Mouse (Mus musculus) neural tube, embryonic 15.5 days (tissue): ENCODE results near the gene Tbc1d22a. TPM values are rescaled to one million over a fixed set of nuclear protein-coding genes. Genes with fewer than 3 reads are reported as not detected.

ENCODE experiments used
- ATAC-seq: fragments of 200-750 bp; cut with Nextera tagmentation; 2 replicates; pipeline ENCODE4 v1.8.0; 2017; ENCODE audit warnings: mild to moderate bottlenecking, moderate TSS enrichment, moderate library complexity; ENCODE audit not compliant: low FRiP score
- H3K27ac ChIP-seq: fragments of 300-500 bp; sonication (generic); replicated peaks from 2 replicates; pipeline ENCODE4 v1.5.1; 2015; ENCODE audit warnings: mild to moderate bottlenecking, inconsistent platforms
- H3K27me3 ChIP-seq: fragments of 300-500 bp; sonication (generic); replicated peaks from 2 replicates; pipeline ENCODE4 v1.6.1; 2015; ENCODE audit warnings: inconsistent platforms
- H3K36me3 ChIP-seq: fragments of 300-500 bp; sonication (generic); 2 replicates; pipeline ENCODE4 v1.6.1; 2015; ENCODE audit warnings: inconsistent platforms
- H3K4me1 ChIP-seq: fragments of 300-500 bp; sonication (generic); 2 replicates; pipeline ENCODE4 v1.6.1; 2015; ENCODE audit warnings: inconsistent platforms
- H3K4me2 ChIP-seq: fragments of 300-500 bp; sonication (generic); 2 replicates; pipeline ENCODE4 v1.6.1; 2015; ENCODE audit warnings: inconsistent platforms, mild to moderate bottlenecking, moderate library complexity
- H3K4me3 ChIP-seq: fragments of 300-500 bp; sonication (generic); replicated peaks from 2 replicates; pipeline ENCODE4 v1.5.1; 2015; ENCODE audit warnings: mild to moderate bottlenecking, inconsistent platforms
- H3K9ac ChIP-seq: fragments of 300-500 bp; sonication (generic); replicated peaks from 2 replicates; pipeline ENCODE4 v1.6.1; 2015; ENCODE audit warnings: mild to moderate bottlenecking, inconsistent platforms
- H3K9me3 ChIP-seq: fragments of 300-500 bp; sonication (generic); replicated peaks from 2 replicates; pipeline ENCODE4 v1.6.1; 2016; ENCODE audit warnings: inconsistent platforms
- WGBS: fragments of 180-500 bp; shearing (Covaris S2); methylation state at CpG from one replicate; pipeline ENCODE4 v1.1.7; 2015; ENCODE audit warnings: mixed read lengths; 5-methylcytosine and 5-hydroxymethylcytosine counted together
- polyA plus RNA-seq: library from polyadenylated mRNA; unstranded; fragments of >200 nt; fragmentation: Nextera tagmentation; extraction: Ambion mirVana; gene quantifications from 2 replicates; pipeline ENCODE4 v1.2.1, GENCODE M21; 2015

The Tbc1d22a gene
- polyA plus RNA-seq, 1 experiment from 2014 or later: 11.0 TPM

- no peaks in the 10 kb centered on the region for H3K9me3 ChIP-seq
- no peak overlapping the region for H3K27ac ChIP-seq
- H3K4me1 ChIP-seq: peaks cover 21% of the 10 kb centered on the region
- WGBS: 53% methylated on average over 1 of the region's 1 CpGs
- H3K4me3 ChIP-seq: no peak overlapping the region
- no peak for ATAC-seq
- H3K36me3 ChIP-seq: no peaks in the 10 kb centered on the region
- no peak overlapping the region for H3K4me2 ChIP-seq
- H3K9ac ChIP-seq: no peak overlapping the region
- no peaks in the 10 kb centered on the region for H3K27me3 ChIP-seq
Measured at GRCm38 (mm10) chr15:86422858-86423257, 208.6 kb downstream of the Tbc1d22a start.

GRCm38 (mm10) chr15:86423884-86424283 is 209.6 kb downstream of the Tbc1d22a start:
- H3K4me3 ChIP-seq: no peak overlapping the region
- ATAC-seq: no peak
- H3K9ac ChIP-seq: no peak overlapping the region
- no peaks in the 10 kb centered on the region for H3K27me3 ChIP-seq
- no peaks in the 10 kb centered on the region for H3K9me3 ChIP-seq
- H3K36me3 ChIP-seq: no peaks in the 10 kb centered on the region
- no peak overlapping the region for H3K27ac ChIP-seq
- WGBS: 63% methylated on average over 2 of the region's 2 CpGs
- H3K4me1 ChIP-seq: peaks cover 12% of the 10 kb centered on the region
- no peak overlapping the region for H3K4me2 ChIP-seq

- Histone ChIP-seq H3K9me3 (no peaks in the 10 kb centered on the region), H3K27me3 (no peaks in the 10 kb centered on the region)
Measured at GRCm38 (mm10) chr15:86424971-86425370, 210.7 kb downstream of the Tbc1d22a start.

GRCm38 (mm10) chr15:86426364-86427000 is 212.2 kb downstream of the Tbc1d22a start:
- Histone ChIP-seq H3K27ac (no peak overlapping the region), H3K4me1 (no peaks in the 10 kb centered on the region), H3K9me3 (no peaks in the 10 kb centered on the region), H3K36me3 (no peaks in the 10 kb centered on the region), H3K4me2 (no peak overlapping the region), H3K9ac (no peak overlapping the region), H3K4me3 (no peak overlapping the region), H3K27me3 (no peaks in the 10 kb centered on the region)
- no peak for ATAC-seq
- 77% methylated on average over 5 of the region's 5 CpGs for WGBS

More at GRCm38 (mm10) chr15:86424971-86425370, 210.7 kb downstream of the Tbc1d22a start:
- H3K27ac ChIP-seq: no peak overlapping the region
- WGBS: 75% methylated on average over 8 of the region's 8 CpGs
- ATAC-seq: no peak
- H3K9ac ChIP-seq: no peak overlapping the region
- no peak overlapping the region for H3K4me2 ChIP-seq
- no peak overlapping the region for H3K4me3 ChIP-seq
- H3K36me3 ChIP-seq: no peaks in the 10 kb centered on the region
- 0 out of 2 replicates have a peak, but pooled peaks cover 2% of the 10 kb centered on the region for H3K4me1 ChIP-seq

GRCm38 (mm10) chr15:86427439-86427838 is 213.2 kb downstream of the Tbc1d22a start:
- Histone ChIP-seq H3K4me1 (no peaks in the 10 kb centered on the region), H3K4me2 (no peak overlapping the region), H3K27me3 (no peaks in the 10 kb centered on the region), H3K27ac (no peak overlapping the region), H3K9me3 (no peaks in the 10 kb centered on the region), H3K9ac (no peak overlapping the region), H3K36me3 (no peaks in the 10 kb centered on the region), H3K4me3 (no peak overlapping the region)
- no peak for ATAC-seq
- 83% methylated on average over 4 of the region's 4 CpGs for WGBS

GRCm38 (mm10) chr15:86428496-86428895 is 214.2 kb downstream of the Tbc1d22a start:
- no peak for ATAC-seq
- no peak overlapping the region for H3K4me2 ChIP-seq
- H3K4me1 ChIP-seq: no peaks in the 10 kb centered on the region
- H3K9me3 ChIP-seq: no peaks in the 10 kb centered on the region
- H3K9ac ChIP-seq: no peak overlapping the region
- no peaks in the 10 kb centered on the region for H3K36me3 ChIP-seq
- H3K4me3 ChIP-seq: no peak overlapping the region
- no peak overlapping the region for H3K27ac ChIP-seq
- no peaks in the 10 kb centered on the region for H3K27me3 ChIP-seq
- WGBS: 62% methylated on average over 5 of the region's 5 CpGs

- H3K27ac ChIP-seq: no peak overlapping the region
- H3K4me1 ChIP-seq: 0 out of 2 replicates have a peak, but pooled peaks cover 4% of the 10 kb centered on the region
Measured at GRCm38 (mm10) chr15:86429766-86430335, 215.6 kb downstream of the Tbc1d22a start.

GRCm38 (mm10) chr15:86431539-86432080 is 217.4 kb downstream of the Tbc1d22a start:
- Histone ChIP-seq H3K9ac (no peak overlapping the region), H3K36me3 (no peaks in the 10 kb centered on the region), H3K27ac (no peak overlapping the region), H3K27me3 (no peaks in the 10 kb centered on the region), H3K4me3 (no peak overlapping the region), H3K9me3 (no peaks in the 10 kb centered on the region), H3K4me2 (no peak overlapping the region), H3K4me1 (0 out of 2 replicates have a peak, but pooled peaks cover 4% of the 10 kb centered on the region)
- 65% methylated on average over 11 of the region's 11 CpGs for WGBS
- no peak for ATAC-seq

More at GRCm38 (mm10) chr15:86429766-86430335, 215.6 kb downstream of the Tbc1d22a start:
- Histone ChIP-seq H3K27me3 (no peaks in the 10 kb centered on the region), H3K4me3 (no peak overlapping the region), H3K9ac (no peak overlapping the region), H3K36me3 (no peaks in the 10 kb centered on the region), H3K4me2 (no peak overlapping the region), H3K9me3 (no peaks in the 10 kb centered on the region)
- 67% methylated on average over 8 of the region's 8 CpGs for WGBS
- no peak for ATAC-seq

GRCm38 (mm10) chr15:86432791-86433190 is 218.5 kb downstream of the Tbc1d22a start:
- Histone ChIP-seq H3K9ac (no peak overlapping the region), H3K27me3 (no peaks in the 10 kb centered on the region), H3K4me1 (0 out of 2 replicates have a peak, but pooled peaks cover 4% of the 10 kb centered on the region), H3K4me3 (no peak overlapping the region), H3K36me3 (no peaks in the 10 kb centered on the region), H3K4me2 (no peak overlapping the region), H3K9me3 (no peaks in the 10 kb centered on the region), H3K27ac (peak overlapping the region; percentile 18; the same call in 1 of the 2 replicates)
- no peak for ATAC-seq

GRCm38 (mm10) chr15:86433378-86433777 is 219.1 kb downstream of the Tbc1d22a start:
- Histone ChIP-seq H3K27me3 (no peaks in the 10 kb centered on the region), H3K27ac (peak overlapping the region; percentile 18; the same call in 1 of the 2 replicates), H3K4me3 (no peak overlapping the region), H3K9ac (no peak overlapping the region), H3K9me3 (no peaks in the 10 kb centered on the region), H3K4me2 (no peak overlapping the region), H3K4me1 (0 out of 2 replicates have a peak, but pooled peaks cover 4% of the 10 kb centered on the region), H3K36me3 (no peaks in the 10 kb centered on the region)
- 48% methylated on average over 8 of the region's 8 CpGs for WGBS
- no peak for ATAC-seq

- Histone ChIP-seq H3K4me1 (0 out of 2 replicates have a peak, but pooled peaks cover 4% of the 10 kb centered on the region), H3K27ac (peak overlapping the region; percentile 6; the same call in 1 of the 2 replicates), H3K9ac (no peak overlapping the region), H3K27me3 (no peaks in the 10 kb centered on the region), H3K4me2 (no peak overlapping the region), H3K9me3 (no peaks in the 10 kb centered on the region), H3K36me3 (no peaks in the 10 kb centered on the region), H3K4me3 (no peak overlapping the region)
- 77% methylated on average over 3 of the region's 3 CpGs for WGBS
- ATAC-seq: no peak
Measured at GRCm38 (mm10) chr15:86434241-86434640, 220.0 kb downstream of the Tbc1d22a start.

- H3K4me3 ChIP-seq: no peak overlapping the region
- 0 out of 2 replicates have a peak, but pooled peaks cover 4% of the 10 kb centered on the region for H3K4me1 ChIP-seq
- no peaks in the 10 kb centered on the region for H3K27me3 ChIP-seq
- H3K9me3 ChIP-seq: no peaks in the 10 kb centered on the region
- no peak overlapping the region for H3K9ac ChIP-seq
- WGBS: 91% methylated on average over 2 of the region's 2 CpGs
- H3K36me3 ChIP-seq: no peaks in the 10 kb centered on the region
- no peak for ATAC-seq
- H3K27ac ChIP-seq: no peak overlapping the region
- no peak overlapping the region for H3K4me2 ChIP-seq
Measured at GRCm38 (mm10) chr15:86437346-86437745, 223.1 kb downstream of the Tbc1d22a start.
